Comparison of ENCODE assay signal across 9 mouse cellular contexts in genomic region chr9:15685215-15685614, GRCm38 (mm10). TPM values are rescaled to one million over a fixed set of nuclear protein-coding genes. Genes with fewer than 3 reads are reported as not detected.
DNase-seq lines count a peak whose midpoint lies in the region; ATAC-seq and TF ChIP-seq lines count a peak whose summit lies in the region.
"Had no signal": no experiment of that assay in that cellular context is flagged by ENCODE, and none has a peak within 500 bp of the region (broad histone marks: within the 10 kb centered on the region; RNA-seq: fewer than 3 reads in every experiment).

No protein-coding gene starts in this region.

- no peaks in the 10 kb centered on the region for H3K4me1 ChIP-seq in kidney, embryonic 15.5 days
- no peaks in the 10 kb centered on the region for H3K4me1 ChIP-seq in limb, embryonic 13.5 days
- H3K4me1 ChIP-seq in testis, adult 2 months (ENCODE audit: control insufficient read depth, insufficient read depth, low read length): no peaks in the 10 kb centered on the region
- H3K4me1 ChIP-seq: embryonic facial prominence, embryonic 15.5 days had no signal

- no peak overlapping the region for H3K27ac ChIP-seq in kidney, embryonic 15.5 days
- no peak overlapping the region for H3K27ac ChIP-seq in limb, embryonic 13.5 days
- H3K27ac ChIP-seq in testis, adult 2 months (ENCODE audit: control insufficient read depth, insufficient read depth, low read depth, low read length): no peak overlapping the region
- H3K27ac ChIP-seq: embryonic facial prominence, embryonic 15.5 days had no signal

- no peak overlapping the region for H3K4me2 ChIP-seq in kidney, embryonic 15.5 days
- no peak overlapping the region for H3K4me2 ChIP-seq in limb, embryonic 13.5 days (replicated peaks)
- H3K4me2 ChIP-seq: embryonic facial prominence, embryonic 15.5 days had no signal

- no peaks in the 10 kb centered on the region for H3K9me3 ChIP-seq in kidney, embryonic 15.5 days (replicated peaks)
- H3K9me3 ChIP-seq in limb, embryonic 13.5 days: 0 out of 2 replicates have a peak, but pooled peaks cover 5% of the 10 kb centered on the region
- H3K9me3 ChIP-seq: embryonic facial prominence, embryonic 15.5 days had no signal

- peaks cover 2% of the 10 kb centered on the region; the same call in 1 of the 2 replicates for H3K27me3 ChIP-seq in kidney, embryonic 15.5 days
- H3K27me3 ChIP-seq in limb, embryonic 13.5 days: peaks cover 5% of the 10 kb centered on the region; the same call in 1 of the 2 replicates
- H3K27me3 ChIP-seq in testis, adult 2 months (ENCODE audit: control insufficient read depth, insufficient read depth, low read length): no peaks in the 10 kb centered on the region
- H3K27me3 ChIP-seq: embryonic facial prominence, embryonic 15.5 days had no signal

- TF ChIP-seq POLR2A in testis, adult 2 months (IDR thresholded peaks at IDR 0.05; ENCODE audit: control insufficient read depth, low read depth, low read length): no peak

- peak; percentile 63 for DNase-seq in CD4-positive helper T cell, adult 2 months (ENCODE audit: low read depth, low spot score)
- DNase-seq in adrenal gland, adult 8-10 months: peak; percentile 19
- peak; percentile 90 for DNase-seq in embryo, embryonic 10.5 days (ENCODE audit: low spot score)
- peak; percentile 75 for DNase-seq in heart, adult 8-10 months (ENCODE audit: low spot score)
- peak; percentile 25 to 49 for DNase-seq in natural killer cell, adult 2 months (ENCODE audit: low spot score in 2 of 2)

- peak; percentile 48; the same call in 1 of the 2 replicates for ATAC-seq in kidney, embryonic 15.5 days (replicated peaks; ENCODE audit: low FRiP score)
- ATAC-seq in limb, embryonic 13.5 days (ENCODE audit: low FRiP score, low read depth): 0 out of 2 replicates have a peak, but pooled peaks have one; percentile 55

- H3K4me3 ChIP-seq in kidney, embryonic 15.5 days (replicated peaks): no peak overlapping the region
- no peak overlapping the region for H3K4me3 ChIP-seq in limb, embryonic 13.5 days
- H3K4me3 ChIP-seq in testis, adult 2 months (ENCODE audit: control insufficient read depth, low read depth, low read length): no peak overlapping the region
- H3K4me3 ChIP-seq: embryonic facial prominence, embryonic 15.5 days had no signal

- peak; percentile 54; the same call in 1 of the 2 replicates for TF ChIP-seq CTCF in testis, adult 2 months (IDR thresholded peaks at IDR 0.05; ENCODE audit: control insufficient read depth, insufficient read depth, insufficient replicate concordance, low read depth, low read length)

- H3K36me3 ChIP-seq in kidney, embryonic 15.5 days: no peaks in the 10 kb centered on the region
- H3K36me3 ChIP-seq in limb, embryonic 13.5 days: no peaks in the 10 kb centered on the region
- H3K36me3 ChIP-seq in testis, adult 2 months (ENCODE audit: control insufficient read depth, insufficient read depth, low read length): no peaks in the 10 kb centered on the region
- H3K36me3 ChIP-seq: embryonic facial prominence, embryonic 15.5 days had no signal

- WGBS in kidney, embryonic 15.5 days: 11% methylated on average over 4 of the region's 4 CpGs
- 14% methylated on average over 4 of the region's 4 CpGs for WGBS in limb, embryonic 13.5 days

- H3K9ac ChIP-seq in kidney, embryonic 15.5 days: no peak overlapping the region
- H3K9ac ChIP-seq in limb, embryonic 13.5 days: no peak overlapping the region
- H3K9ac ChIP-seq: embryonic facial prominence, embryonic 15.5 days had no signal

RNA-seq across cellular contexts. Expression of gene Slc36a4, which starts 24.3 kb away (rescaled TPM):
- 10 to 100 TPM; 36.6 to 42.7 (median 37.0) TPM for total RNA-seq in adrenal gland, adult 8-10 months (2022)
- total RNA-seq in heart, adult 8-10 months (2022): 1 to 10 TPM; 5.9 to 7.5 (median 6.7) TPM
- polyA plus RNA-seq in kidney, embryonic 15.5 days (2015; fragmentation: Nextera tagmentation; extraction: Ambion mirVana): 15.0 and 15.2 TPM in 2 replicates
- 20.7 and 22.8 TPM in 2 replicates for polyA plus RNA-seq in limb, embryonic 13.5 days (2015; fragmentation: Nextera tagmentation; extraction: Ambion mirVana)
- 8.0 and 9.8 TPM in 2 replicates for polyA plus RNA-seq in testis, adult 2 months (2012; rRNA removed)

RNA-seq across cellular contexts. Expression of gene Deup1, which starts 57.5 kb away (rescaled TPM):
- total RNA-seq in adrenal gland, adult 8-10 months (2022): under 1 TPM in 3 of 4 experiments, not detected in 1; 0.19 to 0.43 (median 0.24) TPM
- under 1 TPM in 1 of 4 experiments, not detected in 3; 0.25 TPM for total RNA-seq in heart, adult 8-10 months (2022)
- 0.64 and 0.68 TPM in 2 replicates for polyA plus RNA-seq in kidney, embryonic 15.5 days (2015; fragmentation: Nextera tagmentation; extraction: Ambion mirVana)
- polyA plus RNA-seq in limb, embryonic 13.5 days (2015; fragmentation: Nextera tagmentation; extraction: Ambion mirVana): 0.09 and 0.15 TPM in 2 replicates
- 73.6 and 78.6 TPM in 2 replicates for polyA plus RNA-seq in testis, adult 2 months (2012; rRNA removed)

Comparison
In these comparisons a context has a peak if more than half of its experiments do, and no peak if none do; other contexts are left out.
1. DNase-seq: peak in every context shown above with its lines; median percentile 90 in embryo, embryonic 10.5 days; 75 in heart, adult 8-10 months; 63 in CD4-positive helper T cell, adult 2 months; 37 in natural killer cell, adult 2 months; 19 in adrenal gland, adult 8-10 months.
2. RNA of gene Deup1, which starts 57.5 kb away (polyA plus RNA-seq): 73.6 to 78.6 TPM in testis, adult 2 months; 0.64 to 0.68 TPM in kidney, embryonic 15.5 days and 0.09 to 0.15 TPM in limb, embryonic 13.5 days; every median in the first group is over 10 times any median in the second.